Comparison of ENCODE assay signal across 25 mouse cellular contexts in the genomic region with DNA sequence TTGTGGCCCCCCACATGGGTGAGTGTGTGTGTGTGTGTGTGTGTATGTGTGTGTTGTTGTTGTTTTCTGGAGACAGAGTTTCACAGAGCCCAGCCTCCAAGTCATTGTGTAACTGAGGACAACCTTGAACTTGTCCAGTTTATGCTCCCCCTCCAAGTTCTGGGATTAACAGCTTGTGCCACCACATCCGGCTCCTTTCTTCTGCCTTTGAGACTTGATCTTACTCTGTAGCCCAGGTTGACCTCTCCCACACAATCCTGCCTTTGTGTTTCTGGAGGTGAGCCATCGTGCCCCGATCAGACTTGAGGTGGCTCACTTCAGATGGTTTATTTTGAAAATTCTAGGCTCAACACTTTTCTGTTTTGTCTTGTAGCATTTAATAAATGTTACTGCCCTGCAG. TPM values are rescaled to one million over a fixed set of nuclear protein-coding genes. Genes with fewer than 3 reads are reported as not detected.
"Had no signal": no experiment of that assay in that cellular context is flagged by ENCODE, and none has a peak within 500 bp of the region (broad histone marks: within the 10 kb centered on the region; RNA-seq: fewer than 3 reads in every experiment).

No protein-coding gene starts in this region.

- H3K27ac ChIP-seq: liver, embryonic 14.5 days; midbrain, embryonic 10.5 days; midbrain, embryonic 12.5 days; neural tube, embryonic 13.5 days; neural tube, embryonic 15.5 days had no signal

- DNase-seq: lung, adult 18-20 months; lung, embryonic 14.5 days; lung, postnatal 10 days; lung, postnatal 4 days; midbrain, embryonic 14.5 days; retina, postnatal 1 day; right cerebral cortex, adult 18-20 months; right cerebral cortex, postnatal 25 days; right cerebral cortex, postnatal 4 days; spleen, adult 18-20 months; thymus, adult 2 months; thymus, postnatal 25 days; thymus, postnatal 4 days had no signal

- H3K4me3 ChIP-seq: midbrain, embryonic 10.5 days; midbrain, embryonic 12.5 days; myocyte; neural tube, embryonic 13.5 days; neural tube, embryonic 15.5 days had no signal

- ATAC-seq: midbrain, embryonic 16.5 days had no signal

- H3K4me2 ChIP-seq: lung, embryonic 14.5 days; midbrain, embryonic 12.5 days; neural tube, embryonic 13.5 days; neural tube, embryonic 15.5 days had no signal

- H3K9ac ChIP-seq: liver, embryonic 14.5 days; lung, embryonic 14.5 days; midbrain, embryonic 12.5 days; neural tube, embryonic 13.5 days; neural tube, embryonic 15.5 days had no signal

- H3K9me3 ChIP-seq: midbrain, embryonic 10.5 days; midbrain, embryonic 12.5 days; neural tube, embryonic 13.5 days; neural tube, embryonic 15.5 days had no signal

- H3K27me3 ChIP-seq: midbrain, embryonic 12.5 days; neural tube, embryonic 13.5 days; neural tube, embryonic 15.5 days had no signal

- H3K36me3 ChIP-seq: midbrain, embryonic 10.5 days; midbrain, embryonic 12.5 days; neural tube, embryonic 13.5 days; neural tube, embryonic 15.5 days had no signal

- H3K4me1 ChIP-seq: midbrain, embryonic 10.5 days; midbrain, embryonic 12.5 days; neural tube, embryonic 13.5 days; neural tube, embryonic 15.5 days had no signal

RNA-seq across cellular contexts. Expression of gene 1700016H13Rik, which starts 26.0 kb away (rescaled TPM):
- total RNA-seq: megakaryocyte, adult 5-6 weeks; megakaryocyte-erythroid progenitor cell, adult 5-6 weeks had no signal
- polyA plus RNA-seq: liver, embryonic 14.5 days; liver, embryonic 16.5 days; myocyte; neural tube, embryonic 13.5 days; small intestine, adult 2 months had no signal

RNA-seq across cellular contexts. Expression of gene Slc10a6, which starts 52.6 kb away (rescaled TPM):
- total RNA-seq: megakaryocyte, adult 5-6 weeks; megakaryocyte-erythroid progenitor cell, adult 5-6 weeks had no signal
- polyA plus RNA-seq: liver, embryonic 14.5 days; liver, embryonic 16.5 days; midbrain, embryonic 10.5 days; midbrain, embryonic 12.5 days; neural tube, embryonic 11.5 days had no signal
